Mouse (Mus musculus) heart, embryonic 12.5 days (tissue): ENCODE results near the gene Abca13. TPM values are rescaled to one million over a fixed set of nuclear protein-coding genes. Genes with fewer than 3 reads are reported as not detected.
"Not testable (repeated sequence)": the region's sequence is repeated elsewhere in the genome, so short reads cannot be mapped to it uniquely, and the experiment has no call there.

Experiments used
- ATAC-seq: fragments of 200-750 bp; cut with Nextera tagmentation; 2 replicates; pipeline ENCODE4 v1.8.0; 2017; ENCODE audit warnings: moderate TSS enrichment, moderate library complexity; ENCODE audit not compliant: insufficient number of reproducible peaks, low FRiP score
- H3K27ac ChIP-seq: fragments of 300-500 bp; sonication (generic); 2 replicates; pipeline ENCODE4 v1.5.1; 2016; ENCODE audit warnings: mild to moderate bottlenecking, moderate library complexity; ENCODE audit not compliant: poor library complexity, severe bottlenecking
- H3K27me3 ChIP-seq: fragments of 300-500 bp; sonication (generic); replicated peaks from 2 replicates; pipeline ENCODE4 v1.6.1; 2016; ENCODE audit warnings: mild to moderate bottlenecking, moderate library complexity
- H3K36me3 ChIP-seq: fragments of 300-500 bp; sonication (generic); 2 replicates; pipeline ENCODE4 v1.6.1; 2016; ENCODE audit warnings: mild to moderate bottlenecking, moderate library complexity
- H3K4me1 ChIP-seq: fragments of 300-500 bp; sonication (generic); replicated peaks from 2 replicates; pipeline ENCODE4 v1.6.1; 2016; ENCODE audit warnings: mild to moderate bottlenecking
- H3K4me2 ChIP-seq: fragments of 300-500 bp; sonication (generic); 2 replicates; pipeline ENCODE4 v1.6.1; 2016; ENCODE audit warnings: mild to moderate bottlenecking, moderate library complexity
- H3K4me3 ChIP-seq: fragments of 300-500 bp; sonication (generic); 2 replicates; pipeline ENCODE4 v1.5.1; 2016; ENCODE audit warnings: mild to moderate bottlenecking
- H3K9ac ChIP-seq: fragments of 300-500 bp; sonication (generic); 2 replicates; pipeline ENCODE4 v1.6.1; 2016; ENCODE audit warnings: mild to moderate bottlenecking, moderate library complexity
- H3K9me3 ChIP-seq: fragments of 300-500 bp; sonication (generic); replicated peaks from 2 replicates; pipeline ENCODE4 v1.6.1; 2016; ENCODE audit warnings: mild to moderate bottlenecking, moderate library complexity
- WGBS: fragments of 180-500 bp; shearing (Covaris S2); methylation state at CpG from one replicate; pipeline ENCODE4 v1.1.7; 2016; 5-methylcytosine and 5-hydroxymethylcytosine counted together
- polyA plus RNA-seq: library from polyadenylated mRNA; unstranded; fragments of >200 nt; fragmentation: Nextera tagmentation; extraction: Ambion mirVana; gene quantifications from 2 replicates; pipeline ENCODE4 v1.2.1, GENCODE M21; 2016

Abca13 gene
- polyA plus RNA-seq, 1 experiment from 2014 or later = 0.01 TPM

- 78% methylated on average over 3 of the region's 3 CpGs for WGBS
- no peaks in the 10 kb centered on the region for H3K4me1 ChIP-seq
- no peaks in the 10 kb centered on the region for H3K27me3 ChIP-seq
- no peaks in the 10 kb centered on the region for H3K9me3 ChIP-seq
- no peak overlapping the region for H3K9ac ChIP-seq
- no peak overlapping the region for H3K27ac ChIP-seq
- no peak overlapping the region for H3K4me3 ChIP-seq
- no peaks in the 10 kb centered on the region for H3K36me3 ChIP-seq
- H3K4me2 ChIP-seq = no peak overlapping the region
- ATAC-seq = no peak
Measured at GRCm38 (mm10) chr11:9285759-9286158, 94.0 kb downstream of the Abca13 start.

GRCm38 (mm10) chr11:9291168-9291567 lies 99.4 kb downstream of the Abca13 start:
- no peaks in the 10 kb centered on the region for H3K9me3 ChIP-seq
- H3K9ac ChIP-seq = no peak overlapping the region
- no peak overlapping the region for H3K4me3 ChIP-seq
- H3K27me3 ChIP-seq = no peaks in the 10 kb centered on the region
- no peak for ATAC-seq
- 74% methylated on average over 7 of the region's 7 CpGs for WGBS
- no peak overlapping the region for H3K4me2 ChIP-seq
- H3K36me3 ChIP-seq = no peaks in the 10 kb centered on the region
- H3K27ac ChIP-seq = no peak overlapping the region
- no peaks in the 10 kb centered on the region for H3K4me1 ChIP-seq

GRCm38 (mm10) chr11:9299615-9300014 lies 107.9 kb downstream of the Abca13 start:
- WGBS = 58% methylated on average over 1 of the region's 1 CpGs

GRCm38 (mm10) chr11:9305450-9305849 lies 113.7 kb downstream of the Abca13 start:
- Histone ChIP-seq H3K4me2 (no peak overlapping the region), H3K36me3 (no peaks in the 10 kb centered on the region), H3K9ac (no peak overlapping the region), H3K9me3 (no peaks in the 10 kb centered on the region), H3K27me3 (no peaks in the 10 kb centered on the region), H3K27ac (no peak overlapping the region), H3K4me1 (no peaks in the 10 kb centered on the region), H3K4me3 (no peak overlapping the region)
- 73% methylated on average over 4 of the region's 4 CpGs for WGBS
- no peak for ATAC-seq

More at GRCm38 (mm10) chr11:9299615-9300014, 107.9 kb downstream of the Abca13 start:
- H3K9ac ChIP-seq = no peak overlapping the region
- H3K4me3 ChIP-seq = no peak overlapping the region
- no peaks in the 10 kb centered on the region for H3K9me3 ChIP-seq
- no peak for ATAC-seq
- H3K4me1 ChIP-seq = no peaks in the 10 kb centered on the region
- H3K27ac ChIP-seq = no peak overlapping the region
- no peaks in the 10 kb centered on the region for H3K36me3 ChIP-seq
- H3K4me2 ChIP-seq = no peak overlapping the region
- H3K27me3 ChIP-seq = no peaks in the 10 kb centered on the region

GRCm38 (mm10) chr11:9316545-9316944 lies 124.8 kb downstream of the Abca13 start:
- WGBS = 55% methylated on average over 3 of the region's 3 CpGs
- ATAC-seq = no peak
- H3K4me2 ChIP-seq = no peak overlapping the region
- H3K9me3 ChIP-seq = no peaks in the 10 kb centered on the region
- H3K27me3 ChIP-seq = peaks cover 5% of the 10 kb centered on the region; the same call in 1 of the 2 replicates
- H3K4me1 ChIP-seq = no peaks in the 10 kb centered on the region
- no peak overlapping the region for H3K4me3 ChIP-seq
- H3K9ac ChIP-seq = no peak overlapping the region
- H3K36me3 ChIP-seq = no peaks in the 10 kb centered on the region
- no peak overlapping the region for H3K27ac ChIP-seq

GRCm38 (mm10) chr11:9317076-9317929 lies 125.6 kb downstream of the Abca13 start:
- Histone ChIP-seq H3K4me1 (no peaks in the 10 kb centered on the region), H3K4me2 (no peak overlapping the region), H3K9ac (no peak overlapping the region), H3K36me3 (no peaks in the 10 kb centered on the region), H3K9me3 (no peaks in the 10 kb centered on the region), H3K27me3 (peaks cover 5% of the 10 kb centered on the region; the same call in 1 of the 2 replicates), H3K27ac (no peak overlapping the region), H3K4me3 (no peak overlapping the region)
- peak; percentile 55; the same call in 1 of the 2 replicates for ATAC-seq
- 26% methylated on average over 6 of the region's 6 CpGs for WGBS

- Histone ChIP-seq H3K4me1 (no peaks in the 10 kb centered on the region), H3K27me3 (no peaks in the 10 kb centered on the region), H3K9ac (no peak overlapping the region), H3K36me3 (no peaks in the 10 kb centered on the region), H3K4me3 (no peak overlapping the region), H3K4me2 (no peak overlapping the region), H3K9me3 (no peaks in the 10 kb centered on the region), H3K27ac (no peak overlapping the region)
- WGBS = 77% methylated on average over 3 of the region's 3 CpGs
- ATAC-seq = no peak
Measured at GRCm38 (mm10) chr11:9338151-9338550, 146.4 kb downstream of the Abca13 start.

- WGBS = 40% methylated on average over 3 of the region's 3 CpGs
Measured at GRCm38 (mm10) chr11:9347724-9348123, 156.0 kb downstream of the Abca13 start.

GRCm38 (mm10) chr11:9373160-9373559 lies 181.4 kb downstream of the Abca13 start:
- Histone ChIP-seq H3K9ac (no peak overlapping the region), H3K27me3 (no peaks in the 10 kb centered on the region), H3K4me3 (no peak overlapping the region), H3K36me3 (no peaks in the 10 kb centered on the region), H3K27ac (no peak overlapping the region), H3K4me1 (no peaks in the 10 kb centered on the region), H3K4me2 (no peak overlapping the region), H3K9me3 (0 out of 2 replicates have a peak, but pooled peaks cover 3% of the 10 kb centered on the region)
- 48% methylated on average over 5 of the region's 5 CpGs for WGBS
- ATAC-seq = no peak

More at GRCm38 (mm10) chr11:9347724-9348123, 156.0 kb downstream of the Abca13 start:
- H3K27ac ChIP-seq = no peak overlapping the region
- no peaks in the 10 kb centered on the region for H3K36me3 ChIP-seq
- no peak for ATAC-seq
- H3K9me3 ChIP-seq = no peaks in the 10 kb centered on the region
- H3K9ac ChIP-seq = no peak overlapping the region
- no peak overlapping the region for H3K4me2 ChIP-seq
- H3K27me3 ChIP-seq = no peaks in the 10 kb centered on the region
- no peak overlapping the region for H3K4me3 ChIP-seq
- H3K4me1 ChIP-seq = no peaks in the 10 kb centered on the region

- H3K27ac ChIP-seq, H3K9me3 ChIP-seq, ATAC-seq, H3K9ac ChIP-seq, H3K4me2 ChIP-seq, H3K27me3 ChIP-seq, H3K4me1 ChIP-seq, H3K4me3 ChIP-seq, H3K36me3 ChIP-seq: not testable (repeated sequence)
- WGBS = 63% methylated on average over 5 of the region's 5 CpGs
Measured at GRCm38 (mm10) chr11:9374426-9374825, 182.7 kb downstream of the Abca13 start.

- no peak overlapping the region for H3K27ac ChIP-seq
- H3K4me3 ChIP-seq = no peak overlapping the region
- H3K9me3 ChIP-seq = no peaks in the 10 kb centered on the region
- H3K9ac ChIP-seq = no peak overlapping the region
- 93% methylated on average over 1 of the region's 1 CpGs for WGBS
- no peaks in the 10 kb centered on the region for H3K27me3 ChIP-seq
- H3K4me1 ChIP-seq = no peaks in the 10 kb centered on the region
- H3K4me2 ChIP-seq = no peak overlapping the region
- ATAC-seq = no peak
- H3K36me3 ChIP-seq = no peaks in the 10 kb centered on the region
Measured at GRCm38 (mm10) chr11:9388520-9388919, 196.8 kb downstream of the Abca13 start.
